Mouse (Mus musculus) WW6 (cell line): ENCODE results near the gene Cd2bp2.
"Not testable (repeated sequence)": the region's sequence is repeated elsewhere in the genome, so short reads cannot be mapped to it uniquely, and the experiment has no call there.

Experiments used
- DNase-seq: peaks from one replicate; pipeline ENCODE4 v3.0.0-alpha.2; 2013; ENCODE audit warnings: low read depth, low spot score

Gene Cd2bp2

DNA sequence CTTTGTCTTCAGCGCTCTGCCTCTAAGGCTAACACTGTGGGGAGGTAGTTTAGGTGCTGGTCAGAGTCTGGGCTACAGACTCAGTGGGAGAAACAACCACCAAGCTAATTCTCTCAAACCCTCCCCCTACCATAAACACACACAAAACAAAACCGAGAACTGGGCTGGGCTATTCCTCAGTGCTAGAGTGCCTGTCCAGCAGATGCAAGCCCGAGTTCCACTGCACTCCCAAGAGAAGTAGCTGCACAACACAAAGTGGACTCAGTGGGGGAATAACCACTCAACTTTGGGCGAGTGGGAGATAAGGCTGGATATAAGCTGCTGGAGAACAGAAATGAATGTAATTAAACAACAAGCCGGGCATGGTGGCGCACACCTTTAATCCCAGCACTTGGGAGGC is 5.2 kb downstream of the Cd2bp2 start:
- DNase-seq = no peak

DNA sequence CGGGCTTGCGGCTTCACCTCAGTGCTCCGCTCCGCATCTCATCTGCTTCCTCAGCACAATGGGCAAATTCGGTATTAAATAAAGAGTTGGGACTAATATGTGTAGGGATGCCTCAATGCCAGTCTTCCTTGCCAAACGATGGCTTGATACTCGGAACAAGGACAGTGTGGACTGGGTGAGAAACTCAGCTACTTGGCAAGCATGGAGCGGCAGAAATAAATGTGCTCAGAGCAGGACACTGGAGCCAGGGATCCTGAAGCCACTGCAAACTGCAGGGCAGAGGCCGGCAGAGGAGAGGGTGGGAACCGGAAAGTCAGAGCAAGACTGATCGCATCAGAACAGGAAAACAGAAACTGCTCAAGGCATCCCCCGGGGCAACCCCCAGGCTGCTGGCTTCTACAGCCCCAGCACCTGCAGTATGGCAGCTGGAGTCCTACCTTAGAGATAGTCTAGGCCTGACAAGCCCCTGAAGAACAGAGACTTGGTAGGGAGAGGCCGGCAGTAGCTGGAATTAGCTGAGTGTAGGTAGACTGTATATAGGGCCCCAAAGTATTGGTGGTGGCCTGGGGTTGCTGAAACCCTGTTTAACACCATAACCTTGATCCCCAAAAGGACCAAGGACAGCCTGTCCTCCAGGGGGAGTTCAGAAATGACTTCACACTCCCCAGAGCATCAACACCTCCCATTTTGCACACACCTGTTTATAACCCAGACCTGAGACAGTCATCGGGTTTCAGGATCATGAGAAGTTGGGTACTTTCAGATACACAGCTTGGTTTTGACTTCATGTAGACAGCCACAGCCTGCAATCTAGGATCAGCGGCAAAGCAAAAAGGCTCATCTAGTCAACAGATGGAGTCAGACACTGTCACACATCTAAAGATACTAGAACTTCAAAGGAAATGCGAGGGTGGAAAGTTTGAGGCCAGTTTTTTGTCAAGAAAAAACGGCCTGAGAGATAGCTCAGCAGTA is 7.3 kb downstream of the Cd2bp2 start:
- DNase-seq = no peak

DNA sequence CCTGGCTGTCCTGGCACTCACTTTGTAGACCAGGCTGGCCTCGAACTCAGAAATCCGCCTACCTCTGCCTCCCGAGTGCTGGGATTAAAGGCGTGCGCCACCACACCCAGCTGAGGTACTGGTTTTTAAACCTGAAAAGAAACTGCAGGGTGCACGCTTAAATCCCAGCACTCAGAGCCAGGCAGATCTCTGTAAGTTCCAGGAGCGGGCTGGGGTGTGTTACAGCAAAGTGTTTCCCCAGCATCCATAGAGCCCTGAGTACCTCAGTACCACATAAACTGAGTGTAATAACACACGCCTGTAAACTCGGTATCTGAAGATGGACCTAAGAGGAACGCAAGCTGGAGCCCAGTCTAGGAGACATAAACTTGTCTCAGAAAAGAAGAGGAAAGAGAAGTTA is 8.5 kb downstream of the Cd2bp2 start:
- DNase-seq = no peak

DNA sequence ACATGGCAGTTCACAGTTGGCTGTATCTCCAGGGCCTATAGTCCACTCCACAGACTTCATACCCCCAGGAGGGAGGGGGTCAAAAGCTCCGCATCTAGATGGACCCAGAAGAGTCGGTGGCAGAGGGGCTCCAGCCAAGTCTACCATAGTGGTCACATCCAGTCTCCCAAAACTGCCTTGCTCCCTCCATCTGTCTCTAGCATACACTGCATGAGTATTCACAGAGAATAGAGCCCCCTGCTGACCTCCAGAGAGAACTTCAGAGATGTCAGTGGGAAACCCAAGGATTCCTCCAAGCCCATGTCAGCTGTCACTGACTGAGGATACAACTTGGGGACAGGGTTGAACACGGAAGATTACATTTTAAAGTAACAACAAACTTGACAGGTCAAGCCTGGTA is 10.2 kb downstream of the Cd2bp2 start:
- no peak for DNase-seq

DNA sequence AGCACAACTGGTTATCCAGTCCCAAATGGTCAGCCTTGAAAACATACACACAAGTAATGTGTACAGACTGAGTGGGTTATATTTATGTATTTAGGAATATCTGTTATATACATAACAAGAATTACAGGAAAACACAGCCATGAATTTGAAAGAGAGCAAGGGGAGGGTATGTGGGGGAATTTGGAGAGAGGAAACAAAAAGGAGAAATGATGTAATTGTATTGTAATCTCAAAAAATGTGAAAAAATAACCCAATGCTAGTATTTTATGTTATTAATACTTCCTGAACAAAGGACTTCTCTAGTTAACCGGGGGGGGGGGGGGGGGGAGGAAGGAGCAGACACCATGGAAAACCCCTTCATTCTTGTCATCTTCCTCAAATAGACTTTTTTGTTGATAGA is 11.1 kb downstream of the Cd2bp2 start:
- no peak for DNase-seq

DNA sequence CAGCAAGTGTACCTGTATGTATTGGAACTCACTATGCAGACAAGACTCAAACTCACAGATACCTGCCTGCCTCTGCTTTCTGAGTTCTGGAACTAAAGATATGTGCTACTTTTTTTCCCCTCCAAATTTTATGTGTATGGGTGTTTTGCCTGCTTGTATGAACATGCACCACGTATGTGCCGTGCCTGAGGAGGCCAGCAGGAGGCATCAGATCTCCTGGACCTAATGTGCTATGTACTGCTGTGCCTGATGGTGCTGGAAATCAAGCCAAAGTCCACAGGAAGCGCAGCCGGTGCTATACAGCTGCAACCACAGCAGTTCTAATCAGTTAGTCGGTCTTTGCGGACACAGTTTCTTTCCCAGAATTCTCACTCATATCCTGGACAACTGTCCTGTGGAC is 12.0 kb downstream of the Cd2bp2 start:
- DNase-seq = no peak

DNA sequence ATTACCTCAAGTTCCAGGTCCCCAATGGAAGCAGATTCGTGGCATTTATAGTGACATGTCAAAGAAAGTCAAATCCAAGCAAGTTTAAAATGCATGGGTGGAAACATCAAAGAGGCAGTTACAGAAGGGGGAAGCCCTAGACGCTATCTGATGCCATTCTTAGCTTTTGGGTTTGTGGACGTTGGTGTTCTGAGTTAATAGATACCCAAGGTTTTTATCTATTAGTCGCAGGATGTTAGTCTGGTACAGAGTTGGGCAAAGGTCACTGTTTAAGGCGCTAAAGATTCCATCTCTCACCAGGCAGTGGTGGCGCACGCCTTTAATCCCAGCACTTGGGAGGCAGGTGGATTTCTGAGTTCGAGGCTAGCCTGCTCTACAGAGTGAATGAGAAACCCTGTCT is 12.5 kb downstream of the Cd2bp2 start:
- DNase-seq = no peak

DNA sequence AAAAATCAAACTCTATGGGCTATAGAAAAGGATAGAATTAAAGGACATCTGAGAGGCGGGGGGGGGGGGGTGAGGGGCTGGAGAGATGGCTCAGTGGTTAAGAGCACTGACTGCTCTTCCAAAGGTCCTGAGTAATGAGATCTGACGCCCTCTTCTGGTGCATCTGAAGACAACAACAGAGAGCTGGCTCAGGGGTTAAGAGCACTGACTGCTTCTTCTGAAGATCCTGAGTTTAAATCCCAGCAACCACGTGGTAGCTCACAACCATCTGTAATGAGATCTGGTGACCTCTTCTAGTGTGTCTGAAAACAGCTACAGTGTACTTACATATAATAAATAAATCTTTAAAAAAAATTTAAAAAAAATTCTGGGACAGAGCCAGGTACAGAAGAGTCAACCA is 14.1 kb downstream of the Cd2bp2 start:
- not testable (repeated sequence) for DNase-seq

DNA sequence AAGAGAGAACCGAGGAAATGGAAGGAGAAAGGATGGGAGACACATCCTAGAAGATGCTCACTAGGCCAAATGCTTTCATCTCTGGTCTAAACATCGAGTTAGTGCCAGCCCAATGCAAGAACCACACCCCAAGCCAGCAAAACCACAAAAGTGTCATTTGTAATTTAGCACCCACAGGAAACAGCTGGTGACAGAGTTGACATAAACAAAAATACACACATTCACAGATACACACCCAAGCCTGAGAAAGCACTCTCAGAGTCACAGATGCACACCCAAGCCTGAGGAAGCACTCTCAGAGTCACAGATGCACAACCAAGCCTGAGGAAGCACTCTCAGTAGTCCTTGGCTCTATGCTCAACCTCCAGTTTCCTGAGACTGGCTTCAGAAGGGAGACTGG is 15.1 kb downstream of the Cd2bp2 start:
- DNase-seq = no peak

DNA sequence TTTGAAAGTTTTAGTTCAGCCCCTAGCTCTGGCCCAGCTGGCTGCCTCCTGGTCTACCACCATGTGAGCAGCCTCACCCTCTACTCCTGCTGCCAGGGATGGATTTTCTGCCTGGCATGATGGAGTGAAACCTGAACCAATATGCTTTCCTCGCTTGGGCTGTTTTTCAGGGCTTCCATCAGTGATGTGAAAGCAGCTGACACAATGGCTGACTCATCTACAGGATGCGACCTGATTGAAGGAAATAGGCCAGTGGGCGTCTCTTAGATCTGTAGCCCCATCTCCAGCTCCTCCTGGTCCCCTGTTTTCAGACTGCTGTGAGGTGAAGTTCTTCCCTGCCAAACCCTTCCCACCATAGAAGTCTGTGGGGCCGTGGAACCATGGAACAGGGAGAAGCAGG is 18.9 kb downstream of the Cd2bp2 start:
- DNase-seq = no peak

DNA sequence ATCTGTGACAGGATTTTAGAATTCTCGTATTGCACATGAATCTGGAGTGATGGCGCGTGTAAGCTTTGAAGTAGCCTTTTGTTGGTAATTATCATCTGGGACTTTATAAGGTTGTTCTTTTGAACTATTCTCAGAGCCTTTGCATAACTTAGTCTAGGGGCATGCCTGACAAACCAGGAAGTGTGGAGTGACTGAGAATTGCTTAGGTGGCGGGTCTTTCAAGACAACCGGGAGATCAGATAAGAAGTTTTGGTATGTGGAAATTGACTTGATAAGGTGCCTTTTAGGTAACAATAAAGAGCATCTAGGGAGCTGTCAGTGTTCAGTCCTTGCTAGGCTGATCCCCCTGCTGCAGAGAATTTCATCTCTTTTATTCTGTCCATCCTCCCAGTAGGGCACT is 29.3 kb downstream of the Cd2bp2 start:
- no peak for DNase-seq

DNA sequence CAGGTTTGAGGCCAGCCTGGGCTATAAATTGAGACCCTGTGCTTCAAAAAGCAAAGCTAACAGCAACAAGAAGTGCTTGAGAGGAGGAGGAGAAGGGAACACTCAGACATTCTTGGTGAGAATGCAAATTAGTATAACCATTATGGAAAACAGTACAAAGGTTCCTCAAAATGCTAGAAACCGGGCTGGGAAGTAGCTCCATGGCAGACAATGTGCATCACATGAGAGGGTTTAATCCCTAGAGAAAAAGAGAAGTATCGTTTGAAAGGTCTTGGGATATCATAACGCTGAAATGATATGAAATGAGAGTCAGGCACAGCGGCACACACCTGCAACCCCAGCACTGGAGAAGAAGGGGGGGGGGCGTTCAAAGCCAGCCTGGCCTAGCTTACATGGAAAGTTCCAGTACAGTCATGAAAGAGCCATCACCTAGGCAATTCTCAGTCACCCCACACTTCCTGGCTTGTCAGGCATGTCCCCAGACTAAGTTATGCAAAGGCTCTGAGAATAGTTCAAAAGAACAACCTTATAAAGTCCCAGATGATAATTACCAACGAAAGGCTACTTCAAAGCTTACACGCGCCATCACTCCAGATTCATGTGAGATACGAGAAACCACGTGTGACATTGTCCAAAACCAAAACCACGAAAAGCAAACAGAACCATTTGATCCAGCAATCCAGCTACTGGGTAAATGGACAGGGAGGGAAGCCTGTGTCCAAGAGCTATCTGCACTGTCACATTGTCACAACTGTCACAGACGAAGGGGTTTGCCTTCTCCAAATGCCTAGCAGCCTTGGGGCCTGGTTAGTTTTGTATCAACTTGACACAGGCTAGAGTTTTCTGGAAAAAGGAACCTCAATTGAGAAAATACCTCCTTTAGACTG is 30.0 kb downstream of the Cd2bp2 start:
- DNase-seq = no peak

DNA sequence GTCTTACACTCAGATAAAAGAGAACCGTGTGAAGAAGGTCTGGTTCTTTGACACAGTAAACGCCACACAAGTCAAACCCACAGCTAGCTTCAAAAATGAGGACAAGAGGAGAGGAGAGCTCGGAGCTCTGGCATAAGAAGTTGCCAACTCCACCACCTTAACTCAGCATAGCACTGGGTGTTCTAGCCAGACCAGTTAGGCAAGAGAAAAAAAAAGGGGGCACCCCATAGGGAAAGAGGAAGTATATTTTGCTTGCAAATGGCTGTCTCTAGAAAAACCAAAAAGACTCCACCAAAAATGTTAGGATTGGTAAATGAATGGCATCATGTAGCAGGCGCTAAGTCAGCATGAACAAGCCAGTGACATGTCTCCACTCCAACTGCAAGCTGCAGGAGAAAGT is 31.8 kb downstream of the Cd2bp2 start:
- DNase-seq = no peak

DNA sequence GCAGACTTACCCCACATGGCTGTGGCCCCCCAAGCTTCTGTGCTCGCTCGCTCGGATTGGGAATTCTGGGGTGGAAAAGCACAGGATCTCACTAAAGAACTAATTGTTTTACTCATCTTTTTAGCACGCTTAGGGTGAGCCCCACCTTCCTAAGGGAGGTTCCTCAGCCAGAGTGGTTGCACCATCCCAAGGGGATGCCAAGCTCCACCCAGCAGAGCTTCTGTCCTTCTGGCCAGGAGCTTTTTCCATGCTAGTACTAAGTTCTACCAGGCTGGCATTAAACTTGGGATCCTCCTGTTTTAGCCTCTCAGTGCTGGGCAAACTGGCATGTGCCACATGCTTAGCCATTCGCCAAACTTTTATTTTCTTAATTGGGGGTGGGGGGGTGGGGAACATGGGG is 33.3 kb downstream of the Cd2bp2 start:
- DNase-seq = no peak

DNA sequence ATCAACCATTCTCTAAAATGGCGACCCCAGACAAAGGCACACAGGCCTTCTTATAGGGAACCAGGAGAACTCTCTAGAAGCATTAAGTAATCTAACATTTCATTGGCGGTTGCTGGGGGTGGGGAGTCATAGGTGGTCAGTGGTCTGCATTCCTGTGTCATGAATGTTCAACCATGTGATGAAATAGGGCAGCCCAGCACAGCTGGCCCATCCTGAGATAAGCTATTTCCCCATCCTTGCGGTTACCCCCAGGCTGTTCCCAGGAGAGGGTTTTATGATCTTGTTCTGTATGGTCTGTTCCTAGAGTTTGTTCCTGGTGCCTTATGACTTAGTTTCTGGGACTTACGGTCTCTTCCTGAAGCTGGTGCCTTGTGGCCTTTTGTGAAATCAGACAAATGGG is 38.3 kb downstream of the Cd2bp2 start:
- no peak for DNase-seq

DNA sequence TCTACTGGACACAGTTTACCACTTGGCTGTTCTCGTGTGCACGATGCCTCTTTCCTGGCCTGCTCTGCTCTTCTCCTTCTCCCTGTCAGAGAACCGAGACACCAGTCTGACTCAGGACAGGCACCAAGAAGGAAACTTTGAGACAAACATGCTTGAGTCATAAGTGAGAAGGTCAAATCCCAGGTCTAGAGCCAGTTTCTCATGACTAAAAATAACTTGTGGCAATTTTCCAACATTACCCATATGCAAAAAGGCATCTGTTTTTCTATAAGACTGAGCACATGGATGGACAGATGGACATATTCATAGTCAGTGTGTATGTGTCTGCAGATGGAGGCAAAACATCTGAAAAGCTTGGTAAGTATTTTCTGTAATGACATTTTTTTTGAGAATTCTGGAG is 42.4 kb downstream of the Cd2bp2 start:
- no peak for DNase-seq

DNA sequence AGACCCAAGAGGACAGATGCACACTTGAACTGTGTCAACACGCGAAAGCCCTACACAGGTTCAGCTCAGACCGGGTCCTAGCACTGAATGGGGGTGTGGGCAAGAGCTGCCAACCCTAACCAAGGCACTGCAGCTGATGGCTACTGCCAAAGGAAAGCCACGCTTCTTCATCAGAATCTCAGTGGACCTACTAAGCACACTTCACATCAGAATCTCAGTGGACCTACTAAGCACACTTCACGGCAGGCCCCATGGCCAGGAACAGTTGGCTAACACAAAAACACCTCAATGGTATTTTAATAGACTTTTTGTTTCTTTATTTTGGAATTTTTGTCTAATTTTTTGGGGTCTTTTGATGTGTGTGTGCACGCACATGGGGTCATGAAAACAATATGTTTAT is 43.4 kb downstream of the Cd2bp2 start:
- DNase-seq = no peak

DNA sequence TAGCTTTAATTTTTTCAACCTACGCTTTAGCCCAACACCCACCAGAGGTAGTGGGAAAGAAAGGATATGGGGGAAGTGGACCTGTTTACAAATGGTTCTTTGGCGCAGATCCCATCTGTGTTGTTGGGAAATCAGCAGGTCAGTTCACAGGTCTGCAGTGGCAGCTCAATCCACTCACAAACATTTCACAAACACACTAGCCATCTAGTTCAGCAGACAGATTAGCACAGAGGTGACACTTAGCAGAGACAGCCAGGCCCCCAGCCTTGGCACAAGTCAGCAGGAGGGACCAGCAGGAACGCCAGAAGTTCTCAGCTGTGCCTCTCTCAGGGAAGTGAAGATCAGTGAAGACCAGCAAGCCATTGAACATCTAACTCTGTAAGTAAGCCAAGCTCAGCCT is 47.9 kb downstream of the Cd2bp2 start:
- no peak for DNase-seq

DNA sequence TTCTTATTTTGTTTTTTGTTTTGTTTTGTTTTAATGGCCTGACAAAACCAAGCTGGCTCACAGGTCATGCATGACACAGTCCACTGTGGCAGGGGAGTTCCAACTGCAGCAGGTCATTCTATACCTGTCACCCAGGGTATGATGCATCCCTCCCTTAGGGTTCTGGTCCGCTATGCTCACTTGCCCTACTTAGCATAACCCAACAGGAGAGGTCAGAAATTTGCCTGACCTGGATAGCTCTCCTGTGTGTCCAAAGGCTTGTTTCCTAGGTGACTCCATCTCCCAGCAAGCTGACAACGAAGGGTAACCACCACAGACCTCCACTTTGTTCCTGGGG is 49.6 kb downstream of the Cd2bp2 start:
- no peak for DNase-seq

DNA sequence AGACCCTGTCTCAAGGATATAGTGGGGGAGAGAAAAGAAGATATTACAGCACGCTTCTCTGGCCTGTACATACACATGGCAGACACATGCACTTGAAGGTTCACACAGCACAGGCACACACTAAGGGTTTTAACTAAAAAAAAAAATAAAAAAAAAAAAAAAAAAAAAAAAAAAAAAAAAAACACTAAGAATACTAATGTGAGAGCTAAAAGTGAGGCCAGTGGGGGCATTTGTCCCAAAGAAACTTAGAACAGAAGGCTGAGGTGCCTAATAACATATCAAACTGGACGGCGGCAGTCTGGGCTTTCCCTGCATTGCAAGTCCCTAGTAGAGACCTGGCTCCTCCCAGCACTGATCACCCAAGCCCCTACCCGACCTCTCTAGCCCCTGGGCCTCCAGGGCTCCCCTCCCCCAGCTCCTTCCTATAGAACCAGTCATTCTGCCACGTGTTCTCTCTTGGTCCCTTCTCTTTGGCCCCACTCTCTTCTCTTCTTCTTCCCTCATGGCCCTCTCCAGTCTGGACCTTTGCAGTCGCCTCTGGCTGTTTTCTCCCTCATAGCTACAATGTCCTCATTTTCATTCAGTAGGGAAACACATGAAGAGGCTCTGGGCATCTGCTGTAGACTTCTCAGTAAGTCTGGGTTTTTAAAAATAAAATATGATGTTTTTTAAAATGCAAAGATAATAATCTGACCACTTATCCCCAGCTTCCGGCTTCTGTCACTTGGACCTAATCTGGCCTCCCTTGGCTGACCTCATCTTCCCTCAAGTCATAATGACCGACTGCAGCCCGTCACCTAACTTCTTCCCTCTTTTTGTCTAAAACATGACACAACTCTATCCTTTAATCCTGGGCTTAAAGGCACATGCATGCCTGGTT is 50.2 kb downstream of the Cd2bp2 start:
- no peak for DNase-seq

DNA sequence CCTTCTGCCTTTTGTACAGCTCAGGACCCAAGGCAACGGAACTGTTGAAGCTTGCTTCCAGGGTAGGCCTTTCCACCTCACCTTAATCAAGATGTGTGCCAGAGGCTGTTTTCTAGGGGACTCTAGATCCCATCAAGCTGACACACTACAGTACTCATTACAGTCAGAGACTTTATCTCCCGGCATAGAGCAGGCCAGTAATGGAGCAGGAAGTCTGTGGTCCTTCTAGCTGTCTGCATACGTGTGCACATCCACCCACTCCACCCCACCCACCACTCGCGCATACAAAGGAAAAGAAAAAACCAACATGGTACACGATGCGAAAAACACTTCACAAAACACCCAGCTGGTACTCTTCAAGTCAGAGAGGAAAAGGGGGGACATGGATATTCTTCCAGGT is 51.4 kb downstream of the Cd2bp2 start:
- DNase-seq = no peak

DNA sequence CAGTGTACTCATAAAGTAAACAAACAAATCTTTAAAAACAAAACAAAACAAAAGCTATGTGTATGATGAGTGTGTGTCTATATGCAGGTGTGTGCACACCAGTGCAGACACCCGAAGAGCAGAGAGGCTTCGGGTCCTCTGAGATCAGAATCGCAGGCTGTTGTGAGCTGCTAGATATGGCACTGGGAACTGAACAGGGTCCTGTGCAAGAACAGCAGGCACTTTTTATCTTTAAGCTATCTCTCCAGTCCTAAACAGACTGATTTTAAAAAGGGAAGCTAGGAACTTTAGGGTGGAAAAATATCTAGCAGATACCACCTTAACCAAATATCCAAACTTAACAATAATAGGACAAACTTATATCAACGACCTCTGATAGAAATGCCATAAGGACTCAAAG is 53.2 kb downstream of the Cd2bp2 start:
- no peak for DNase-seq
